Mouse (Mus musculus) heart, embryonic 15.5 days (tissue): ENCODE results near the gene Arhgap1. TPM values are rescaled to one million over a fixed set of nuclear protein-coding genes. Genes with fewer than 3 reads are reported as not detected.
"Not testable (repeated sequence)": the region's sequence is repeated elsewhere in the genome, so short reads cannot be mapped to it uniquely, and the experiment has no call there.

Experiments used
- ATAC-seq: fragments of 200-750 bp; cut with Nextera tagmentation; replicated peaks from 2 replicates; pipeline ENCODE4 v1.8.0; 2017; ENCODE audit warnings: low read depth, moderate TSS enrichment; ENCODE audit not compliant: insufficient number of reproducible peaks, insufficient read depth, low FRiP score
- H3K27ac ChIP-seq: fragments of 300-500 bp; sonication (generic); 2 replicates; pipeline ENCODE4 v1.5.1; 2015; ENCODE audit warnings: mild to moderate bottlenecking, inconsistent platforms
- H3K27me3 ChIP-seq: fragments of 300-500 bp; sonication (generic); 2 replicates; pipeline ENCODE4 v1.6.1; 2015; ENCODE audit warnings: inconsistent platforms
- H3K36me3 ChIP-seq: fragments of 300-500 bp; sonication (generic); 2 replicates; pipeline ENCODE4 v1.6.1; 2015; ENCODE audit warnings: mild to moderate bottlenecking, inconsistent platforms
- H3K4me1 ChIP-seq: fragments of 300-500 bp; sonication (generic); replicated peaks from 2 replicates; pipeline ENCODE4 v1.6.1; 2015; ENCODE audit warnings: inconsistent platforms
- H3K4me2 ChIP-seq: fragments of 300-500 bp; sonication (generic); 2 replicates; pipeline ENCODE4 v1.6.1; 2015; ENCODE audit warnings: inconsistent platforms, mild to moderate bottlenecking, moderate library complexity
- H3K4me3 ChIP-seq: fragments of 300-500 bp; sonication (generic); 2 replicates; pipeline ENCODE4 v1.5.1; 2015; ENCODE audit warnings: mild to moderate bottlenecking, inconsistent platforms
- H3K9ac ChIP-seq: fragments of 300-500 bp; sonication (generic); 2 replicates; pipeline ENCODE4 v1.6.1; 2015; ENCODE audit warnings: mild to moderate bottlenecking, inconsistent platforms
- H3K9me3 ChIP-seq: fragments of 300-500 bp; sonication (generic); replicated peaks from 2 replicates; pipeline ENCODE4 v1.6.1; 2016; ENCODE audit warnings: inconsistent platforms
- WGBS: fragments of 180-500 bp; shearing (Covaris S2); methylation state at CpG from one replicate; pipeline ENCODE4 v1.1.7; 2015; ENCODE audit warnings: mixed read lengths; 5-methylcytosine and 5-hydroxymethylcytosine counted together
- polyA plus RNA-seq: library from polyadenylated mRNA; unstranded; fragments of >200 nt; fragmentation: Nextera tagmentation; extraction: Ambion mirVana; gene quantifications from 2 replicates; pipeline ENCODE4 v1.2.1, GENCODE M21; 2015

Arhgap1 gene
- 105 and 129 TPM in 2 replicates for polyA plus RNA-seq

DNA sequence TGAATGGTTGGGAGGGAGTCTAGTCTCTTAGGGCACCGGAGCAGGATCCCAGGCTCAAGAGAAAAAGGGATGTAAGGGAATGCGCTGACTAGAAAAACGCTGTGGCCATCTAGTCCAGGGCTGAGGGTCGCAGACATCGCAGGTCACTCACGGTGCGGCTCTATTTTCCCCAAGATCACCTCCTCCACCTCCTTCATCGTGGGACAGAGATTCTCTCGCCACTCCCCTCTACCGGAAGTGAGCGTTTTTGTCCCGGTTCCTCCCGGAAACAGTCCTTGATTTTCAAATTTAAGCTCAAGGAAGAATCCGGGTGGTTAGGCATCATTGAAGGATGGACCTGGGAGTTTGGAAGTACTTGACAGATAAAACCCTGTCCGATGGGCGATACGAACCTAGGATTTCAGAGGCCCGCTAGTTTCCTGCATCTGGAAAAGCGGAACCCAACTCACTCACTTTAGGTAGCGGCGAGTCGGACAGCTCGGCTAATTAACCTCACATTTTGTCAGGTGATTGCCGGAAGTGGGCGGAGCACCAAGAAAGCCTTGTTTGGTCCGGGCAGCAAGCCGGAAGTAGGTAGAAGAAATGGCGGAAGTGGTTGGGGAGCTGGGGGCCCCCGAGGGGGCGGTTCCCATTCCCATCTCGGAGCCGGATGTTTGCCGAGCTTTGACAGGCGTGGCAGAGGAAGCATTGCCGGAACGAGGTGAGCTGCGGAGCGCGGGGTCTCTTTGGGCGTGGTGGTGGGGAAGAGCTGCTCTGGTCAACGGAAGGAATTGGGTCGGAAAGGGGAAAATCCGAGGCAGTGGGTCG is at the start of gene Arhgap1, which contains the start of gene Zfp408:
Gene Arhgap1, plus strand, starts transcription at position 308 of the 807 bp plus-strand sequence.
Gene Zfp408, minus strand, starts transcription at position 239 of the 807 bp plus-strand sequence.
- under 1% methylated on average over 44 of the region's 44 CpGs for WGBS
- Histone ChIP-seq H3K27me3 (no peaks in the 10 kb centered on the region), H3K36me3 (peaks cover 44% of the 10 kb centered on the region), H3K4me3 (peak within 1 kb of the TSS; percentile 67), H3K9ac (peak within 1 kb of the TSS; percentile 83), H3K27ac (peak within 1 kb of the TSS; percentile 88), H3K9me3 (no peaks in the 10 kb centered on the region), H3K4me2 (peak within 1 kb of the TSS; percentile 94), H3K4me1 (peaks cover 49% of the 10 kb centered on the region)
- peak; percentile 91 for ATAC-seq

DNA sequence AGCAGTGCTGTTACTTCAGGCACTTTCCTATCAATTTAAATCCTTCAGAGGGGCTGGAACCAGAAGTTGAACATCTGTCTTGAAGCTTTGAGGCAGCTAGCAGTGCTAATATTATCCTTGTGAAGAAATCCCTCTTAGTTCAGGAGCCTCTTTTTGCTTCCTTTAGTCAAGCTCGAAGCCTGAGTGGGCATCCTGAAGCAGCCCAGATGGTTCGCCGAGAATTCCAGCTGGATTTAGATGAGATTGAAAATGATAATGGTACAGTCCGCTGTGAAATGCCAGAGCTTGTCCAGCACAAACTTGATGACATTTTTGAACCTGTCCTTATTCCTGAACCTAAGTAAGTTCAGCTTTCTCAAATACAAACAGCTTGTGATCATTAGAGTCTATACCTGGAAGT is 49.2 kb upstream of the Arhgap1 start:
- Histone ChIP-seq H3K27me3 (no peaks in the 10 kb centered on the region), H3K27ac (no peak overlapping the region), H3K4me3 (no peak overlapping the region), H3K9ac (no peak overlapping the region), H3K9me3 (no peaks in the 10 kb centered on the region), H3K36me3 (peaks cover 75% of the 10 kb centered on the region), H3K4me1 (no peaks in the 10 kb centered on the region), H3K4me2 (no peak overlapping the region)
- no peak for ATAC-seq
- 94% methylated on average over 4 of the region's 4 CpGs for WGBS

- WGBS, result 92% methylated on average over 4 of the region's 4 CpGs
- no peak overlapping the region for H3K27ac ChIP-seq
- H3K9ac ChIP-seq, result no peak overlapping the region
- H3K4me1 ChIP-seq, result no peaks in the 10 kb centered on the region
- no peaks in the 10 kb centered on the region for H3K9me3 ChIP-seq
- H3K36me3 ChIP-seq, result peaks cover 74% of the 10 kb centered on the region
- no peak for ATAC-seq
- no peak overlapping the region for H3K4me2 ChIP-seq
- no peak overlapping the region for H3K4me3 ChIP-seq
- no peaks in the 10 kb centered on the region for H3K27me3 ChIP-seq
Observed at GRCm38 (mm10) chr2:91602389-91602788, 47.3 kb upstream of the Arhgap1 start.

- not testable (repeated sequence) for H3K27me3 ChIP-seq, H3K9me3 ChIP-seq, H3K27ac ChIP-seq, ATAC-seq, H3K4me3 ChIP-seq, H3K4me2 ChIP-seq, H3K9ac ChIP-seq, H3K4me1 ChIP-seq
- H3K36me3 ChIP-seq, result peaks cover 68% of the 10 kb centered on the region
Observed at GRCm38 (mm10) chr2:91609370-91609769, 40.3 kb upstream of the Arhgap1 start.

- H3K4me3 ChIP-seq, result no peak overlapping the region
- H3K36me3 ChIP-seq, result peaks cover 49% of the 10 kb centered on the region
- no peak overlapping the region for H3K27ac ChIP-seq
- ATAC-seq, result no peak
- H3K27me3 ChIP-seq, result no peaks in the 10 kb centered on the region
- H3K4me1 ChIP-seq, result no peaks in the 10 kb centered on the region
- H3K9me3 ChIP-seq, result no peaks in the 10 kb centered on the region
- WGBS, result 89% methylated on average over 5 of the region's 5 CpGs
- H3K4me2 ChIP-seq, result no peak overlapping the region
- no peak overlapping the region for H3K9ac ChIP-seq
Observed at GRCm38 (mm10) chr2:91622356-91622755, 27.3 kb upstream of the Arhgap1 start.

DNA sequence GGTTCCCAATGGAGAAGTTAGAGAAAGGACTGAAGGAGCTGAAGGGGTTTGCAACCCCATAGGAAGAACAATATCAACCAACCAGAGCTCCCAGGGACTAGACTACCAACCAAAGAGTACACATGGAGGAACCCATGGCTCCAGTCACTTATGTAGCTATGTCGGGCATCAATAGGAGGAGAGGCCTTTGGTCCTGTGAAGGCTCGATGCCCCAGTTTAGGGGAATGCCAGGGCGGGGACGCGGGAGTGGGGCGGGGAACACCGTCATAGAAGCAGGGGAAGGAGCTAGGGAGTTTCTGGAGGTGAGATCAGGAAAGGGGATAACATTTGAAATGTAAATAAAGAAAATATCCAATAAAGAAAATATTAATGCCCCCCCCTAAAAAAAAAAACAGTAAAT is 26.3 kb upstream of the Arhgap1 start:
- not testable (repeated sequence) for H3K4me2 ChIP-seq, H3K4me1 ChIP-seq, H3K4me3 ChIP-seq, H3K9ac ChIP-seq, ATAC-seq, H3K27me3 ChIP-seq, H3K9me3 ChIP-seq, H3K27ac ChIP-seq
- H3K36me3 ChIP-seq, result peaks cover 39% of the 10 kb centered on the region
- 93% methylated on average over 7 of the region's 7 CpGs for WGBS

GRCm38 (mm10) chr2:91627486-91627885 is 22.2 kb upstream of the Arhgap1 start:
- H3K4me3 ChIP-seq, result no peak overlapping the region
- no peak overlapping the region for H3K4me2 ChIP-seq
- 70% methylated on average over 5 of the region's 5 CpGs for WGBS
- H3K4me1 ChIP-seq, result no peaks in the 10 kb centered on the region
- no peak for ATAC-seq
- H3K9ac ChIP-seq, result no peak overlapping the region
- no peaks in the 10 kb centered on the region for H3K9me3 ChIP-seq
- H3K36me3 ChIP-seq, result peaks cover 5% of the 10 kb centered on the region; the same call in 1 of the 2 replicates
- H3K27me3 ChIP-seq, result no peaks in the 10 kb centered on the region
- no peak overlapping the region for H3K27ac ChIP-seq

DNA sequence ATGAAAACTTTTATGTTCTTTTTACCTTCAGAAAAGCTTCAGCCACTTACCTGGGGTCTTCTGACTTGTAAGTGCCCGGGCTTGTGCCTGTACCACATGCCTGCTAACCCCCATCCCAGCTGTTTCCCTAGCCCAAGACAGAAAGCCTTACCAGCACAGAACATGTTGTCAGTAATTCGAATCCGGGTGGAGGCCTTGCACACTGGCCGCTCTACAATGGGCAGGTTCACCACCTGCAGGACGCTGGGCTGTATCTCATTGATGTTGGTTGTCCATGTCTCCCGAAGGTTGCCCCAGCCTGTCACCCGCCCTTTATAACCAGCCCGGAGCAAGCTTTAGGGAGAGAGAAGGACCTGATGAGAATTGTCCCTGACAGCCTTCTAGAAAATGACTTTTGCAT is 21.5 kb upstream of the Arhgap1 start:
- Histone ChIP-seq H3K9ac (no peak overlapping the region), H3K9me3 (no peaks in the 10 kb centered on the region), H3K4me3 (no peak overlapping the region), H3K4me1 (no peaks in the 10 kb centered on the region), H3K36me3 (no peaks in the 10 kb centered on the region), H3K4me2 (no peak overlapping the region), H3K27ac (no peak overlapping the region), H3K27me3 (no peaks in the 10 kb centered on the region)
- whole genome bisulfite sequencing, result 86% methylated on average over 8 of the region's 8 CpGs
- ATAC-seq, result no peak

DNA sequence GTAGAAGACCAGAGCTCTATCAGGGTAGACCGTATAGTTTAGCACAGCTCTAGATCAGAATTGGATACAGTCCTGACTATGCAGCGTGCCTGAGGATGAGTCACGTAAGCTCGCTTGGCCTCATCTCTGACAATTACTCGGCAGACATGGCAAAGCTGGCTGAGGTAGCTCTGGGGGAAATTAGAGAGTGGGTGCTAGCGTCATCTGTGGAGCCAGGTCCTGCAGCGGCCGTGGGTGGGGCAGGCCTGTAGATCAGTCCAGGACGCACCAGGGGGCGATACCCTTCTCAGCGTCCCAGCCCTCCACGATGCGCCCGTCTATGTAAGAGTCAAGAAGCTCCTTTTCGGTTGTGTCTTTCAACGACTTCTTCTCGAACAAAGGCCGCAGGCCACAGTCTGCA is 20.0 kb upstream of the Arhgap1 start:
- Histone ChIP-seq H3K9ac (no peak overlapping the region), H3K27me3 (no peaks in the 10 kb centered on the region), H3K27ac (no peak overlapping the region), H3K4me2 (no peak overlapping the region), H3K4me3 (no peak overlapping the region), H3K9me3 (no peaks in the 10 kb centered on the region), H3K36me3 (no peaks in the 10 kb centered on the region), H3K4me1 (no peaks in the 10 kb centered on the region)
- ATAC-seq, result no peak
- WGBS, result 76% methylated on average over 18 of the region's 18 CpGs

- 87% methylated on average over 12 of the region's 12 CpGs for WGBS
- no peaks in the 10 kb centered on the region for H3K27me3 ChIP-seq
- no peaks in the 10 kb centered on the region for H3K9me3 ChIP-seq
- no peaks in the 10 kb centered on the region for H3K36me3 ChIP-seq
- H3K4me2 ChIP-seq, result no peak overlapping the region
- H3K4me3 ChIP-seq, result no peak overlapping the region
- no peaks in the 10 kb centered on the region for H3K4me1 ChIP-seq
- H3K27ac ChIP-seq, result no peak overlapping the region
- H3K9ac ChIP-seq, result no peak overlapping the region
- ATAC-seq, result no peak
Observed at GRCm38 (mm10) chr2:91630384-91630783, 19.3 kb upstream of the Arhgap1 start.

DNA sequence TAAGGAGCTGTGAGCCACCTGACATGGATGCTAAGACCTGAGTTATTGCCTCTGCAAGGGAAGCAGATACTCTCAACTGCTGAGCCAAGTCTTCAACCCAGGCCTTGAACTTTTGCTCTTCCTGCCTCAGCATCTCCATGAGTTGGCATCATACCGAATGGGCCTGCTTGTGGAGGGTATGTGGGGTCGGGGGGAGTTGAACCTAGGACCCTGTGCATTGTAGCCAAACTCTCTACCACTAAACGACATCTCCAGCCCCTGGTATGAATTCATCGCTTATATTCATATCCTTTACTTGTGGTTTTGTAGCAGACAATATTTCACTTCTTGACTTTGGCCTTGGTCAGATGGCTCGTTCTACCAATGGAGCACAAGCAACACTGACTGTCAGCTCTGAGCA is 17.8 kb upstream of the Arhgap1 start:
- no peak overlapping the region for H3K27ac ChIP-seq
- no peak overlapping the region for H3K4me3 ChIP-seq
- WGBS, result 82% methylated on average over 5 of the region's 5 CpGs
- H3K36me3 ChIP-seq, result no peaks in the 10 kb centered on the region
- no peaks in the 10 kb centered on the region for H3K4me1 ChIP-seq
- no peaks in the 10 kb centered on the region for H3K27me3 ChIP-seq
- H3K9me3 ChIP-seq, result no peaks in the 10 kb centered on the region
- ATAC-seq, result no peak
- no peak overlapping the region for H3K9ac ChIP-seq
- H3K4me2 ChIP-seq, result no peak overlapping the region

DNA sequence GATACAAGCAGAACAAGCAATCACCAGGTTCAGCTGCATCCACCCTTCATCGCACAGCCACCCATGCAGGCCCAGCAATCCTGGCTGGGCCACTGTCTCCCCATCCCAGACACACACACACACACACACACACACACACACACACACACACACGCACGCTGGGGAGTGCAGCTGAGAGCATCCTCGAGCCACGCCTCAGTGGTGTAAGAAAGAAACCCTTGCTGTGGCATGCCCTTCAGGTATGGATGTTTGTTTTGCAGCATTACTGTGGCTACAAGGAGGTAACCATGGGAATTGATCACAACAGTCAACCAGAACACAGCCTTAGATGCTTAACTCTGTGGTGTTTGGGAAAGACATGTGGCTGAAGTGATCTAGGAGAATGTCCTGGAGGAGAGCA is 17.3 kb upstream of the Arhgap1 start:
- Histone ChIP-seq H3K4me1 (no peaks in the 10 kb centered on the region), H3K36me3 (no peaks in the 10 kb centered on the region), H3K9me3 (no peaks in the 10 kb centered on the region), H3K4me3 (no peak overlapping the region), H3K4me2 (no peak overlapping the region), H3K27ac (no peak overlapping the region), H3K27me3 (no peaks in the 10 kb centered on the region), H3K9ac (no peak overlapping the region)
- ATAC-seq, result no peak
- WGBS, result 83% methylated on average over 5 of the region's 5 CpGs
